Mouse (Mus musculus): ENCODE measurements at regions not wholly inside any gene's neighbourhood (a gene's known extent, or its start where the extent isn't known, plus 50 kb on each side); places are given as distances from the start of the nearest gene placed in this dataset.

- Histone ChIP-seq H3K9ac (replicated peaks; ENCODE audit: low read depth, low read length) (no peak overlapping the region), H3K4me1 (ENCODE audit: control insufficient read depth, insufficient read depth, low read length) (no peaks in the 10 kb centered on the region), H3K27ac (ENCODE audit: low read length) (no peak overlapping the region), H3K9me3 (ENCODE audit: control insufficient read depth, low read depth, low read length) (no peaks in the 10 kb centered on the region), H3K27me3 (ENCODE audit: control insufficient read depth, insufficient read depth, low read length) (no peaks in the 10 kb centered on the region), H3K4me3 (ENCODE audit: low read depth, low read length) (no peak overlapping the region), H3K4me2 (replicated peaks; ENCODE audit: low read depth, low read length) (no peak overlapping the region), H3K36me3 (ENCODE audit: control insufficient read depth, insufficient read depth, low read length) (no peaks in the 10 kb centered on the region)
- ATAC-seq (ENCODE audit: insufficient number of reproducible peaks, insufficient read depth, low FRiP score, low read depth) = no peak
Observed at GRCm38 (mm10) chr15:62919264-62919663, 925.7 kb downstream of the Gsdmc2 start.

- peak; percentile 71; the same call in 1 of the 2 replicates for ATAC-seq (ENCODE audit: insufficient number of reproducible peaks, insufficient read depth, low FRiP score, low read depth)
Observed at GRCm38 (mm10) chr15:62908379-62908778, 936.6 kb downstream of the Gsdmc2 start.

GRCm38 (mm10) chr15:62907181-62907580 lies 937.8 kb downstream of the Gsdmc2 start:
- no peaks in the 10 kb centered on the region for H3K4me1 ChIP-seq (ENCODE audit: control insufficient read depth, insufficient read depth, low read length)
- 97% methylated on average over 2 of the region's 2 CpGs for WGBS
- no peak for ATAC-seq (ENCODE audit: insufficient number of reproducible peaks, insufficient read depth, low FRiP score, low read depth)

More at GRCm38 (mm10) chr15:62908379-62908778, 936.6 kb downstream of the Gsdmc2 start:
- Histone ChIP-seq H3K36me3 (ENCODE audit: control insufficient read depth, insufficient read depth, low read length) (no peaks in the 10 kb centered on the region), H3K4me1 (ENCODE audit: control insufficient read depth, insufficient read depth, low read length) (no peaks in the 10 kb centered on the region), H3K4me2 (replicated peaks; ENCODE audit: low read depth, low read length) (no peak overlapping the region), H3K4me3 (ENCODE audit: low read depth, low read length) (no peak overlapping the region), H3K9ac (replicated peaks; ENCODE audit: low read depth, low read length) (no peak overlapping the region), H3K27ac (ENCODE audit: low read length) (peak overlapping the region; percentile 22; the same call in 1 of the 2 replicates), H3K9me3 (ENCODE audit: control insufficient read depth, low read depth, low read length) (no peaks in the 10 kb centered on the region), H3K27me3 (ENCODE audit: control insufficient read depth, insufficient read depth, low read length) (no peaks in the 10 kb centered on the region)
- 17% methylated on average over 4 of the region's 4 CpGs for WGBS

GRCm38 (mm10) chr15:62903047-62903822 lies 941.7 kb downstream of the Gsdmc2 start:
- ATAC-seq (ENCODE audit: insufficient number of reproducible peaks, insufficient read depth, low FRiP score, low read depth) = peak; percentile 69; the same call in 1 of the 2 replicates

More at GRCm38 (mm10) chr15:62907181-62907580, 937.8 kb downstream of the Gsdmc2 start:
- Histone ChIP-seq H3K36me3 (ENCODE audit: control insufficient read depth, insufficient read depth, low read length) (no peaks in the 10 kb centered on the region), H3K27ac (ENCODE audit: low read length) (no peak overlapping the region), H3K4me2 (replicated peaks; ENCODE audit: low read depth, low read length) (no peak overlapping the region), H3K9me3 (ENCODE audit: control insufficient read depth, low read depth, low read length) (no peaks in the 10 kb centered on the region), H3K4me3 (ENCODE audit: low read depth, low read length) (no peak overlapping the region), H3K27me3 (ENCODE audit: control insufficient read depth, insufficient read depth, low read length) (no peaks in the 10 kb centered on the region), H3K9ac (replicated peaks; ENCODE audit: low read depth, low read length) (no peak overlapping the region)

DNA sequence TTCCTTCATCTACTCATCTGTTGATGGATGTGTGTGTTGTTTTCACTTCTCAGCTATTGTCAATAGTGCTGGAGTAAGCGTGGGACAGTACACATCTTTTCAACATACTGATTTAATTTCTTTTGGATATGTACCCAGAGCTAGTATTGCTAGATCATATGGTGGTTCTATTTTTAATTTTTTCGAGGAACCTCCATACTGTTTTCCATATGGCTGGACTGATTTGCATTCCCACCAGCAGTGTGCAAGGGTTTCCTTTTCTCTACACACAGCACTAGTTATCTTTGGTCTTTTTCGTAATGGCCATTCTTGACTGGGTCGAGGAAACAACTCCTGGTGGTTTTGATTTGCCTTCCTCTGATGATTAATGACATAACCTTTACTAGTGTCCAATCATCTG lies 943.0 kb downstream of the Gsdmc2 start:
- 80% methylated on average over 4 of the region's 4 CpGs for WGBS
- H3K4me2 ChIP-seq (replicated peaks; ENCODE audit: low read depth, low read length) = no peak overlapping the region
- H3K27ac ChIP-seq (ENCODE audit: low read length) = no peak overlapping the region
- no peaks in the 10 kb centered on the region for H3K27me3 ChIP-seq (ENCODE audit: control insufficient read depth, insufficient read depth, low read length)
- no peak overlapping the region for H3K4me3 ChIP-seq (ENCODE audit: low read depth, low read length)
- H3K9me3 ChIP-seq (ENCODE audit: control insufficient read depth, low read depth, low read length) = no peaks in the 10 kb centered on the region
- no peaks in the 10 kb centered on the region for H3K4me1 ChIP-seq (ENCODE audit: control insufficient read depth, insufficient read depth, low read length)
- H3K36me3 ChIP-seq (ENCODE audit: control insufficient read depth, insufficient read depth, low read length) = no peaks in the 10 kb centered on the region
- ATAC-seq (ENCODE audit: insufficient number of reproducible peaks, insufficient read depth, low FRiP score, low read depth) = no peak
- H3K9ac ChIP-seq (replicated peaks; ENCODE audit: low read depth, low read length) = no peak overlapping the region

More at GRCm38 (mm10) chr15:62903047-62903822, 941.7 kb downstream of the Gsdmc2 start:
- H3K36me3 ChIP-seq (ENCODE audit: control insufficient read depth, insufficient read depth, low read length) = no peaks in the 10 kb centered on the region
- no peak overlapping the region for H3K4me2 ChIP-seq (replicated peaks; ENCODE audit: low read depth, low read length)
- H3K27ac ChIP-seq (ENCODE audit: low read length) = no peak overlapping the region; the same call in 1 of the 2 replicates
- H3K4me3 ChIP-seq (ENCODE audit: low read depth, low read length) = no peak overlapping the region
- H3K9ac ChIP-seq (replicated peaks; ENCODE audit: low read depth, low read length) = no peak overlapping the region
- WGBS = 35% methylated on average over 17 of the region's 17 CpGs
- H3K4me1 ChIP-seq (ENCODE audit: control insufficient read depth, insufficient read depth, low read length) = no peaks in the 10 kb centered on the region
- no peaks in the 10 kb centered on the region for H3K27me3 ChIP-seq (ENCODE audit: control insufficient read depth, insufficient read depth, low read length)
- H3K9me3 ChIP-seq (ENCODE audit: control insufficient read depth, low read depth, low read length) = no peaks in the 10 kb centered on the region

GRCm38 (mm10) chr15:62889798-62890197 lies 955.2 kb downstream of the Gsdmc2 start:
- H3K4me2 ChIP-seq (replicated peaks; ENCODE audit: low read depth, low read length) = no peak overlapping the region
- H3K36me3 ChIP-seq (ENCODE audit: control insufficient read depth, insufficient read depth, low read length) = no peaks in the 10 kb centered on the region
- H3K27me3 ChIP-seq (ENCODE audit: control insufficient read depth, insufficient read depth, low read length) = no peaks in the 10 kb centered on the region
- H3K4me1 ChIP-seq (ENCODE audit: control insufficient read depth, insufficient read depth, low read length) = no peaks in the 10 kb centered on the region
- 72% methylated on average over 4 of the region's 4 CpGs for WGBS
- H3K4me3 ChIP-seq (ENCODE audit: low read depth, low read length) = no peak overlapping the region
- ATAC-seq (ENCODE audit: insufficient number of reproducible peaks, insufficient read depth, low FRiP score, low read depth) = no peak
- H3K27ac ChIP-seq (ENCODE audit: low read length) = no peak overlapping the region
- no peak overlapping the region for H3K9ac ChIP-seq (replicated peaks; ENCODE audit: low read depth, low read length)
- no peaks in the 10 kb centered on the region for H3K9me3 ChIP-seq (ENCODE audit: control insufficient read depth, low read depth, low read length)

GRCm38 (mm10) chr15:62885331-62885730 lies 959.6 kb downstream of the Gsdmc2 start:
- no peaks in the 10 kb centered on the region for H3K4me1 ChIP-seq (ENCODE audit: control insufficient read depth, insufficient read depth, low read length)
- H3K4me3 ChIP-seq (ENCODE audit: low read depth, low read length) = no peak overlapping the region
- H3K9ac ChIP-seq (replicated peaks; ENCODE audit: low read depth, low read length) = no peak overlapping the region
- H3K27ac ChIP-seq (ENCODE audit: low read length) = no peak overlapping the region
- no peak overlapping the region for H3K4me2 ChIP-seq (replicated peaks; ENCODE audit: low read depth, low read length)
- 77% methylated on average over 4 of the region's 4 CpGs for WGBS
- H3K9me3 ChIP-seq (ENCODE audit: control insufficient read depth, low read depth, low read length) = no peaks in the 10 kb centered on the region
- no peaks in the 10 kb centered on the region for H3K36me3 ChIP-seq (ENCODE audit: control insufficient read depth, insufficient read depth, low read length)
- no peak for ATAC-seq (ENCODE audit: insufficient number of reproducible peaks, insufficient read depth, low FRiP score, low read depth)
- no peaks in the 10 kb centered on the region for H3K27me3 ChIP-seq (ENCODE audit: control insufficient read depth, insufficient read depth, low read length)

DNA sequence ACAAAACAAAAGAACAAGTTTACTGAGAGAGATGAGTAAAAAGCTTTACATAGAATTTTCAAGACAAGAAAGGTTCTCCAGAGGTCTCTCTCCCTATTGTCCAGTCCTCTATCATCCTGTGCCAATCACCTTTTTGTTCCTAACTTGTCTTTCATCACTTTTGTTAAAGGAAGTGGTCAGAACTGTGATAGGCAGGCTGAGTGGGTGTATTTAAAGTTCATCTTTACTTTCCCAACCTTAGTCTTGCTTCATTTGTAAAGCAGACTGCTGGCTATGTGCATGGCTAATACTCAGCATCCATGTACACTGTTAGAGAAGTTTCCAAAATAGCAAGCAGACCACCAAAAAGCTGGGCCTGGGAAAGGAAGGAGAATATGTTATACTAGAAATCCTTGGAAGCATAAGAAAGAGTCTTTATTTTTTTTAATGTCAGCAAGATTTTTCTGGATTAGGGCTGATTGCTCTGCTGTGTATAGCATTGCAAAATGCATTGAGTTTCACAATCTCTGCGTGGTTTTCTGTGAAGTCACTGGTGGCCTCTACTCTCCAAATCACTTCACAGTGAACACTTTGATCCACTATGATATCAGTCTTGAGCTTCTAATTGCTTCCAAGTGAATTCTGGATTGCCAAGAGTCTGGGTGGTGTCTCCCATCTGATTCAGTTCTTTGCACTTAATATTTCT lies 973.8 kb downstream of the Gsdmc2 start:
- no peak overlapping the region for H3K4me3 ChIP-seq (ENCODE audit: low read depth, low read length)
- no peaks in the 10 kb centered on the region for H3K9me3 ChIP-seq (ENCODE audit: control insufficient read depth, low read depth, low read length)
- no peak overlapping the region for H3K9ac ChIP-seq (replicated peaks; ENCODE audit: low read depth, low read length)
- H3K27me3 ChIP-seq (ENCODE audit: control insufficient read depth, insufficient read depth, low read length) = no peaks in the 10 kb centered on the region
- ATAC-seq (ENCODE audit: insufficient number of reproducible peaks, insufficient read depth, low FRiP score, low read depth) = no peak
- WGBS = 89% methylated on average over 1 of the region's 1 CpGs
- no peaks in the 10 kb centered on the region for H3K4me1 ChIP-seq (ENCODE audit: control insufficient read depth, insufficient read depth, low read length)
- no peak overlapping the region for H3K27ac ChIP-seq (ENCODE audit: low read length)
- no peaks in the 10 kb centered on the region for H3K36me3 ChIP-seq (ENCODE audit: control insufficient read depth, insufficient read depth, low read length)
- H3K4me2 ChIP-seq (replicated peaks; ENCODE audit: low read depth, low read length) = no peak overlapping the region
